Mouse (Mus musculus) layer of hippocampus, postnatal 10 days (tissue): ENCODE results near the gene Gm43552. TPM values are rescaled to one million over a fixed set of nuclear protein-coding genes. Genes with fewer than 3 reads are reported as not detected.

Source experiments
- DNase-seq, 2 experiments: peaks; one replicate each; pipeline ENCODE4 v3.0.0; 2021; ENCODE audit warnings: low spot score in 2 of 2
- total RNA-seq, 2 experiments: library from RNA; stranded (reverse); gene quantifications; 2 replicates each; pipeline ENCODE4 v1.2.3; 2021

Gm43552 gene
- total RNA-seq, 2 experiments from 2014 or later = not detected

DNA sequence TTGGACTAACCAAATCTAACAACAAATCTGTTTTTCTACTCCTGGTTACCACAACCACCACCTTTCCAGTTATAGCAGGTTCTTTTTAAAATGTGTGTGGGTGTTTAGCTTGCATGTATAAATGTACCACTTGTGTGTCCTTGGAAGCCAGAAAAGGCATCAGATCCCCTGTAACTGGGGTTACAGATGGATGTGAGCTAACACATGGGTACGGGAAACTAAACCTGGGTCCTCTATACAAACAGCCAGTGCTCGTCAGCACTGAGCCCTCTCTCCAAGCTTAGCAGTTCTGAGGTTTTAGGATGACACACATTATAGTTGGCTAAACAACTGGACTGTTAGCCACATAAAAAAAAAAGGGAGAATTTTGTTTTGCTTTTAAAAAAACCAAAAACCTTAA lies 106.9 kb downstream of the Gm43552 start:
- DNase-seq = no peak

Other genes starting within 250 kb of the Gm43552 start
- 10 to 100 TPM; 26.6 to 29.5 TPM for gene Rfc1, start 157.2 kb downstream of the Gm43552 start, total RNA-seq
- gene Klb, start 144.5 kb downstream of the Gm43552 start, total RNA-seq = under 1 TPM; 0.66 to 0.74 TPM
- 100 to 1,000 TPM; 633 to 651 TPM for gene Rpl9, start 101.4 kb downstream of the Gm43552 start, total RNA-seq
- 10 to 100 TPM; 37.4 to 38.2 TPM for gene Lias, start 101.3 kb downstream of the Gm43552 start, total RNA-seq
- 10 to 100 TPM; 27.7 to 33.7 TPM for gene Ugdh, start 56.9 kb downstream of the Gm43552 start, total RNA-seq
- 100 to 1,000 TPM; 141 to 152 TPM for gene Smim14, start 44.4 kb upstream of the Gm43552 start, total RNA-seq
- 100 to 1,000 TPM; 140 to 150 TPM for gene Ube2k, start 44.4 kb upstream of the Gm43552 start, total RNA-seq
- gene Pds5a, start 205.4 kb upstream of the Gm43552 start, total RNA-seq = 10 to 100 TPM; 78.2 to 85.2 TPM